Mouse (Mus musculus) MEL (cell line): ENCODE measurements at regions not wholly inside any gene's neighbourhood (a gene's known extent, or its start where the extent isn't known, plus 50 kb on each side); places are given as distances from the start of the nearest gene placed in this dataset.
A peak's percentile ranks its signal among the peaks of the same experiment; 100 is the strongest.

Experiments used
- DNase-seq: peaks from one replicate; pipeline ENCODE4 v3.0.0; 2011; ENCODE audit warnings: low read depth, low spot score
- H3K27ac ChIP-seq: 2 replicates; pipeline ENCODE4 v1.5.1; 2012; ENCODE audit warnings: low read depth, mild to moderate bottlenecking, control low read depth, low read length, moderate library complexity; ENCODE audit not compliant: control insufficient read depth
- H3K27me3 ChIP-seq, 2 experiments: fragments of 150-350 bp in 1 of 2; sonication (generic) in 1 of 2; 2 replicates each; pipeline ENCODE4 v1.6.1; 2012; ENCODE audit warnings: low read length in 2 of 2, mild to moderate bottlenecking in 2 of 2, improper control_type of control experiment in 1 of 2, moderate library complexity in 1 of 2; ENCODE audit not compliant: insufficient read depth in 2 of 2, control insufficient read depth in 1 of 2
- H3K36me3 ChIP-seq, 2 experiments: 2 replicates each; pipeline ENCODE4 v1.6.1; 2012 to 2014; ENCODE audit warnings: low read length in 2 of 2, improper control_type of control experiment in 1 of 2, inconsistent platforms in 1 of 2, mild to moderate bottlenecking in 1 of 2; ENCODE audit not compliant: insufficient read depth in 2 of 2, control insufficient read depth in 1 of 2
- H3K4me1 ChIP-seq, 2 experiments: fragments of 150-350 bp in 1 of 2; sonication (generic) in 1 of 2; 2 replicates each; pipeline ENCODE4 v1.6.1; 2012; ENCODE audit warnings: low read length in 2 of 2, improper control_type of control experiment in 1 of 2, mild to moderate bottlenecking in 1 of 2; ENCODE audit not compliant: insufficient read depth in 2 of 2, control insufficient read depth in 1 of 2
- H3K4me3 ChIP-seq, 2 experiments: fragments of 150-350 bp in 1 of 2; sonication (generic) in 1 of 2; 2 replicates each; pipeline ENCODE4 v1.5.1; 2012; ENCODE audit warnings: low read depth in 2 of 2, low read length in 2 of 2, mild to moderate bottlenecking in 2 of 2, moderate library complexity in 2 of 2, control low read depth in 1 of 2, improper control_type of control experiment in 1 of 2; ENCODE audit not compliant: control insufficient read depth in 1 of 2, insufficient read depth in 1 of 2
- H3K79me2 ChIP-seq: 2 replicates; pipeline ENCODE4 v1.6.1; 2012; ENCODE audit warnings: mild to moderate bottlenecking, low read length, moderate library complexity; ENCODE audit not compliant: control insufficient read depth, poor library complexity, insufficient read depth
- H3K9ac ChIP-seq: 2 replicates; pipeline ENCODE4 v1.6.1; 2012; ENCODE audit warnings: low read depth, mild to moderate bottlenecking, control low read depth, low read length, moderate library complexity; ENCODE audit not compliant: control insufficient read depth, poor library complexity, severe bottlenecking
- H3K9me3 ChIP-seq: fragments of 150-350 bp; sonication (generic); replicated peaks from 2 replicates; pipeline ENCODE4 v1.6.1; 2012; ENCODE audit warnings: mild to moderate bottlenecking, low read length, improper control_type of control experiment, moderate library complexity; ENCODE audit not compliant: insufficient read depth
- BHLHE40 ChIP-seq: IDR thresholded peaks from 2 replicates; pipeline ENCODE4 v1.6.1; 2012; ENCODE audit warnings: low read depth, mild to moderate bottlenecking, inconsistent platforms, low read length, improper control_type of control experiment, borderline replicate concordance
- CHD1 ChIP-seq: IDR thresholded peaks from 2 replicates; pipeline ENCODE4 v1.6.1; 2012; ENCODE audit warnings: low read depth, mild to moderate bottlenecking, inconsistent platforms, low read length, improper control_type of control experiment
- CHD2 ChIP-seq: IDR thresholded peaks from 2 replicates; pipeline ENCODE4 v1.6.1; 2011; ENCODE audit warnings: low read length, improper control_type of control experiment
- CTCF ChIP-seq, 3 experiments: IDR thresholded peaks in 2 of 3; conservative IDR thresholded peaks in 1 of 3; 2 replicates each; pipeline ENCODE4 v1.5.1; 2011 to 2012; ENCODE audit warnings: low read length in 3 of 3, low read depth in 2 of 3, mild to moderate bottlenecking in 2 of 3, improper control_type of control experiment in 1 of 3, inconsistent platforms in 1 of 3, mixed read lengths in 1 of 3, moderate library complexity in 1 of 3; ENCODE audit not compliant: control insufficient read depth in 1 of 3, insufficient read depth in 1 of 3, poor library complexity in 1 of 3, severe bottlenecking in 1 of 3
- EP300 ChIP-seq, 2 experiments: IDR thresholded peaks; 2 replicates each; pipeline ENCODE4 v1.6.1; 2011; ENCODE audit warnings: improper control_type of control experiment in 2 of 2, low read length in 2 of 2, low read depth in 1 of 2, mild to moderate bottlenecking in 1 of 2
- ETS1 ChIP-seq: IDR thresholded peaks from 2 replicates; pipeline ENCODE4 v1.6.1; 2012; ENCODE audit warnings: low read depth, mild to moderate bottlenecking, inconsistent platforms, low read length, improper control_type of control experiment, moderate library complexity
- GABPA ChIP-seq: IDR thresholded peaks from 2 replicates; pipeline ENCODE4 v1.6.1; 2012; ENCODE audit warnings: low read depth, mild to moderate bottlenecking, inconsistent platforms, low read length, improper control_type of control experiment, moderate library complexity
- GATA1 ChIP-seq: IDR thresholded peaks from 2 replicates; pipeline ENCODE4 v1.6.1; 2011; ENCODE audit warnings: low read depth, low read length, improper control_type of control experiment
- KAT2A ChIP-seq: conservative IDR thresholded peaks from 2 replicates; pipeline ENCODE4 v1.6.1; 2012; ENCODE audit warnings: low read depth, low read length, improper control_type of control experiment, inconsistent platforms
- MAFK ChIP-seq: IDR thresholded peaks from 2 replicates; pipeline ENCODE4 v1.6.1; 2011; ENCODE audit warnings: low read depth, mild to moderate bottlenecking, low read length, improper control_type of control experiment, borderline replicate concordance
- MAZ ChIP-seq: IDR thresholded peaks from 2 replicates; pipeline ENCODE4 v1.6.1; 2012; ENCODE audit warnings: low read depth, mild to moderate bottlenecking, inconsistent platforms, low read length, improper control_type of control experiment
- MXI1 ChIP-seq: IDR thresholded peaks from 2 replicates; pipeline ENCODE4 v1.6.1; 2011; ENCODE audit warnings: mild to moderate bottlenecking, low read depth, low read length, improper control_type of control experiment
- MYC ChIP-seq: IDR thresholded peaks from 2 replicates; pipeline ENCODE4 v1.6.1; 2011; ENCODE audit warnings: low read depth, mild to moderate bottlenecking, low read length, improper control_type of control experiment, moderate library complexity
- NELFE ChIP-seq: IDR thresholded peaks from 2 replicates; pipeline ENCODE4 v1.6.1; 2011; ENCODE audit warnings: low read depth, low read length, improper control_type of control experiment
- NRF1 ChIP-seq: IDR thresholded peaks from 2 replicates; pipeline ENCODE4 v1.6.1; 2014; ENCODE audit warnings: low read depth, mild to moderate bottlenecking, inconsistent platforms, low read length, improper control_type of control experiment, moderate library complexity; ENCODE audit not compliant: poor library complexity, insufficient read depth, severe bottlenecking
- POLR2A ChIP-seq, 2 experiments: IDR thresholded peaks; 2 replicates each; pipeline ENCODE4 v1.6.1; 2011 to 2012; ENCODE audit warnings: low read length in 2 of 2, mild to moderate bottlenecking in 2 of 2, control low read depth in 1 of 2, improper control_type of control experiment in 1 of 2, low read depth in 1 of 2, moderate library complexity in 1 of 2; ENCODE audit not compliant: control insufficient read depth in 1 of 2, insufficient read depth in 1 of 2, poor library complexity in 1 of 2
- POLR2AphosphoS2 ChIP-seq: IDR thresholded peaks from 2 replicates; pipeline ENCODE4 v1.6.1; 2011; ENCODE audit warnings: low read length, improper control_type of control experiment
- POLR2AphosphoS5 ChIP-seq: IDR thresholded peaks from 2 replicates; pipeline ENCODE4 v1.6.1; 2012; ENCODE audit warnings: low read depth, borderline replicate concordance, mild to moderate bottlenecking, inconsistent platforms, low read length, moderate library complexity, mixed read lengths
- SMC3 ChIP-seq: IDR thresholded peaks from 2 replicates; pipeline ENCODE4 v1.6.1; 2011; ENCODE audit warnings: low read depth, low read length, improper control_type of control experiment
- TBP ChIP-seq: IDR thresholded peaks from 2 replicates; pipeline ENCODE4 v1.8.0; 2011; ENCODE audit warnings: low read depth, low read length, improper control_type of control experiment
- TCF12 ChIP-seq: IDR thresholded peaks from 2 replicates; pipeline ENCODE4 v1.6.1; 2014; ENCODE audit warnings: low read depth, mild to moderate bottlenecking, inconsistent platforms, low read length, improper control_type of control experiment, moderate library complexity
- USF2 ChIP-seq, 2 experiments: IDR thresholded peaks; 2 replicates each; pipeline ENCODE4 v1.6.1; 2011 to 2012; ENCODE audit warnings: improper control_type of control experiment in 2 of 2, low read length in 2 of 2, borderline replicate concordance in 1 of 2, inconsistent platforms in 1 of 2, low read depth in 1 of 2, mild to moderate bottlenecking in 1 of 2; ENCODE audit not compliant: insufficient read depth in 1 of 2

- Histone ChIP-seq H3K4me3 (no peak overlapping the region), H3K36me3 (no peaks in the 10 kb centered on the region), H3K79me2 (no peaks in the 10 kb centered on the region)
- DNase-seq = no peak
- TF ChIP-seq MAZ (no peak), EP300 (IDR thresholded peaks at IDR 0.05; ENCODE audit: low read depth in 1 of 2, low read length in 2 of 2) (no peak), TBP (no peak), POLR2AphosphoS5 (no peak), TCF12 (no peak), CHD2 (no peak), MAFK (no peak), BHLHE40 (no peak), SMC3 (no peak), GABPA (no peak), CHD1 (no peak), NRF1 (no peak), USF2 (IDR thresholded peaks at IDR 0.05; ENCODE audit: borderline replicate concordance in 1 of 2, insufficient read depth in 1 of 2, low read depth in 1 of 2, low read length in 2 of 2) (no peak), MYC (no peak), MXI1 (no peak), POLR2AphosphoS2 (no peak), NELFE (no peak), KAT2A (no peak), POLR2A (IDR thresholded peaks at IDR 0.05; ENCODE audit: control insufficient read depth in 1 of 2, insufficient read depth in 1 of 2, low read depth in 1 of 2, low read length in 2 of 2, poor library complexity in 1 of 2) (no peak)
- TF ChIP-seq, all 39 proteins: peak for 0
- Histone ChIP-seq H3K27me3 (no peaks in the 10 kb centered on the region), H3K9me3 (no peaks in the 10 kb centered on the region), H3K9ac (no peak overlapping the region), H3K27ac (no peak overlapping the region), H3K4me1 (no peaks in the 10 kb centered on the region)
Measured at GRCm38 (mm10) chr14:49838410-49838809, 55.2 kb upstream of the Armh4 start.

GRCm38 (mm10) chr14:49834695-49835094 lies 51.5 kb upstream of the Armh4 start:
- no peaks in the 10 kb centered on the region for H3K9me3 ChIP-seq
- H3K79me2 ChIP-seq = no peaks in the 10 kb centered on the region
- no peaks in the 10 kb centered on the region for H3K36me3 ChIP-seq
- H3K4me3 ChIP-seq = no peak overlapping the region
- H3K4me1 ChIP-seq = no peaks in the 10 kb centered on the region
- no peak overlapping the region for H3K27ac ChIP-seq
- H3K9ac ChIP-seq = no peak overlapping the region
- DNase-seq = no peak
- no peaks in the 10 kb centered on the region for H3K27me3 ChIP-seq
- TF ChIP-seq ETS1 = no peak
- TF ChIP-seq CTCF (IDR thresholded peaks at IDR 0.05 in 2 of 3, conservative IDR thresholded peaks at IDR 0.05 in 1 of 3; ENCODE audit: control insufficient read depth in 1 of 3, insufficient read depth in 1 of 3, low read depth in 2 of 3, low read length in 3 of 3, poor library complexity in 1 of 3, severe bottlenecking in 1 of 3) = peak in 1 of 3 experiments; percentile 2; a peak in 1 of 6 replicates
- no peak for TF ChIP-seq CHD2
- no peak for TF ChIP-seq GATA1
